Mouse (Mus musculus) left cerebral cortex, adult 18-20 months (tissue): Measurements from ENCODE around the gene Wfikkn2. TPM values are rescaled to one million over a fixed set of nuclear protein-coding genes. Genes with fewer than 3 reads are reported as not detected.

Experiments
- DNase-seq, 2 experiments: peaks; one replicate each; pipeline ENCODE4 v3.0.0; 2021 to 2022; ENCODE audit warnings: low spot score in 2 of 2, mixed read lengths in 1 of 2
- total RNA-seq, 2 experiments: library from RNA; stranded (reverse); gene quantifications; 2 replicates each; pipeline ENCODE4 v1.2.3; 2021

The Wfikkn2 gene
- total RNA-seq, 2 experiments from 2014 or later: 1.8 to 2.2 TPM

GRCm38 (mm10) chr11:94265134-94265785 is 19.5 kb upstream of the Wfikkn2 start:
- peak; percentile 46 to 62 for DNase-seq

DNA sequence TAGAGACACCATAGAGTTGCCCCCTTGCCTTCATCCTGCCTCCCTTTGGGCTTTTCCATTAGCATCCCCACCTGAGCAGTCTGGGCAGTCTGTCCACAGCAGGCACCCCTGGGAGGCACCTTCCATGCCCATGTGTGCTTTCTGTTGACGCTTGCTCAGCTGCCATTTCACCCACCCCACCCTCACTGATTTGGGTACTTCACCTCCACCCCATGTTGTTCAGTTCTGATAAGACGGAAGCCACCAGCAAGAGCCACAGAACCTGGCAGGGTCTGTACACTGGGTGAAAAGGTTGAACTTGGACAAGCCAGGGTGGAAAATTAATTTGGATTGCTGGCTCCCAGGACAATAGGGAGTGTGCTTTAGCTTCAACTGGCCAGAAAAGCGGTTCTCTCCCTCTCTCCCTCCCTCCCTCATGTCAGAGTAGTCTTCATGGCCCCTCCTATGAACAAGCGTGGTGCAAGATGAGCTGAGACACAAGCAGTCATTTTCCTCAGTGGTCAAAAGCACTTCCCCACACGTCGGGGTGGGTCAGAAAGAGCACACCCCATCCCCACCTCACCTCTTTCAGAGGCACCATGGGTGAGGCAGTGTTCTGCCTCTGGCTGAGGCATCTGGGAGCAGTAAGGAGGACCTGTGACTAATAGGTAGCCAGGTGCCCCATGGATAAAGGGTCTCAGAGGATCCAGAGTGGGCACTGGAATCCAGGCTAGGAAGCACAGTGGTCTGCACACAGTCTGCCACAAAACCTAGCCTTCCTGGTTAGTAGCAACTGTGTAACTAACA is 16.0 kb upstream of the Wfikkn2 start:
- no peak for DNase-seq

- DNase-seq: no peak
Observed at GRCm38 (mm10) chr11:94259814-94260213, 14.0 kb upstream of the Wfikkn2 start.

DNA sequence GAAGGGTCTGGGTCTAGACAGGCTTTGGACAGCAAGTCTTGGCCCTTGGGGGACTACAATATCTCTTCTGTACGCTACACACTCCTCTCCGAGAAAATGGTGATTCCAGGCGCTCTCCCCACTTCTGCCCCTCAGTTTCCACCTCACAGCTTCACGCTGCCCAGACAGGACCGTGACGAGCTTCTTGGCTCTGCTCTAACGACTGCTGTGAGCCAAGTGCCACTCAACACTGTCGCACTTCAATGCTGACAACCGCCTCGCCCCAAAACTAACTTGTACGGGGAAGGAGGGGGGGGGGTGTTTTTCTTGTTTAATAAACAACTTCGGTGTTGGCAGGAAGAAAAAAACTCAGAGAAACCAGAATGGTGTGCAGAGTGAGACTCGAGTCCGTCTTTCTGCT is 12.2 kb upstream of the Wfikkn2 start:
- DNase-seq: no peak

GRCm38 (mm10) chr11:94255733-94256132 is 9.9 kb upstream of the Wfikkn2 start:
- no peak for DNase-seq

DNA sequence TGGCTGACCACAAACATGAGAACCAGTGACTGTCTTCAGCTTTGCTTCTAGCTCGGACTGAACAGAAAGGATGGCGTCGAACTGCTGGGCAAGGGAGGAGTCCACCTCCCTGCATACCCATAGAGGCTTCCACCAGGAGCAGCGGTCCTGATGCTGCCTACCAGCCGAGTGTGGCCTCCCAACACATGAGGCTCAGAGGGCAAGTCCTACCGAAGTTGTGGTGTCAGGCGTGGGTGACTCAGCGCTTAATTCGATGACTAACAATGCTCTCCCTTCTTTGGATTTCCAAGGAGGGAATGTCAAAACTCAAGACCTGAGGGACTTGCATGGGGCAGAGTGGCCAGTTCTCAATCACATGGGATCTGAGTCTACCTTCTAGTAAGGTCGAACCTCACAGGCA is 7.9 kb upstream of the Wfikkn2 start:
- no peak for DNase-seq

DNA sequence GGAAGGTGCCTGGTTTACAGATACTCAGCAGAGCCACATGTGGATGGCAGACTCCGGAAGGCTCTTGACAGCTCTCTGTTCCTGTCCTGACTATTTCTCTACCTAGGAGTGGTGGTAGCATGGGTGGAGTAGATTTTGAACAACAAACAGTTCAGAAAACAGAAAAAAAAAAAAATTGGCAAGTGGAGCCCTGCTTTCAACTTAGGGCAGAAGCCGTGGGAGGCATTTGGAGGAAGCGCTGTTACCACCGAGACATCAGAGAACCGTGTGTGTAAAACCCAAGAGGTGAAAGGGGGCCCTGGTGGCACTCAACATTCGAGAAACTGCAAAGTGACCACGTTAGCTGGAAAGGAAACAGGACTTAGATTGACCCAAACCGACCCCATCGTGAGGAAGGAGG is 7.4 kb upstream of the Wfikkn2 start:
- no peak for DNase-seq

DNA sequence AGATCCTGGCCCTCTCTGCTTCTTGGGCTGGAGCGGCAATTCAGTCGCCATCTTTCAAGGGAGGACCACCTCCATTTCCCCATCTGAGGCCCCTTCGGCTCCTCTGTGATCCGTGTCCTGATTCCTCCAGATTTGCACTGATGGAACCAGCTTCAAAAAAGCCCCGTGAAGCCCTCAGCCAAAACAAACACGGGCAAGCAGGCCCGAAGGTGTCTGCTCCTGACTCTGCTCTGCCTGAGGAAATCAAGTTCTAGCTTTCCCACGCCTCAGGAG is 920 bp upstream of the Wfikkn2 start:
- DNase-seq: no peak

DNA sequence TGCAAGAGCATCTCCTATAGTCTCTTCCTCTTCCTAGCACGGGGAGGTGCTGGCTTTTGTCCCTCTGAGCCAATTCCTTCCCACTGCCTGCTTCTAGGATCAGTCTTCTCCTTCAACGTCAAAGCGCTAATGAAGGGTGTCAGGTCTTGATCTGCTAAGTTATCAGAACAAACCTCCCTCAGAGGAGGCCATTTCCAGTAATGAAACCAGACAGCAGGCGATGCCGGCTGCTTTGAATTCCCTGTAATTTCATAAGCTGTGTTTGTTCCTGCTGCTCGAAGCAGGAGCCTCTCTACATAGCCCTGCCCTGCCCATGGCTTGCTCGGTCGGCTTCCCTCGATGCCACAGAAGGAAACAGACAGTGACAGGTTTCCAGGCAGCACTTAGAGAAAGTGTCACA is 1.4 kb downstream of the Wfikkn2 start:
- no peak for DNase-seq

GRCm38 (mm10) chr11:94243422-94244180 is 2.2 kb downstream of the Wfikkn2 start:
- DNase-seq: no peak

DNA sequence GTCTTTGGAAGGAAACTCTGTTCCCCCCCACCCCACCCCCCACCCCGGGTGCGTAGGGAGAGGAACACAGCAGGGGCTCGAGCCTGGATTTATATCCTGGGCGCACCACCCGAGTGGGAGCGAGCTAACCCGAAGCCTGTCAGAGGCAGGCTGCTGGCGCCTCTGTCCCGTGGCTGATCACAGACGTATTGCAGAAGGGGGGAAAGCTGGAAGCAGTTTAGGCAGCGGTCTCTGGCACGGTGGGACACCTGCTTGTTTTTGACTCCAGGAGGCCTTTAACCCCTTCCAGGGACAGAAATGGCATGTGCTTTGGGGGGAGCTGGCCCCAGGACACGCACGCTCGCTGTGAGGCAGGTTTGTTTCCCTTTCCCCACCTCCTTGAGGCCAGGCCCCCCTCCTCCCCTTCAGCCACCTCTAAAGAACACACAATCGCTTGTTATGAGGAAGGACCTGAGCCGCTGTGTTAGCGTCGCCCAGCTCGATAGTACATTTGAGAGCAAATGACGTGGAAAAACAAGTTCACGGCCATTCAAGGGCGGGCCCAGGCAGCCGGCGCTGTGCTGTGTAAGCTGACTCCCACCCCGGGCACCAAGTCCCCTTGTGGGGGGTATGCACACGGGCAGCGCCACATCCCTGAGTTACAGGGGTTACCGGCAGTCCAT is 2.9 kb downstream of the Wfikkn2 start:
- no peak for DNase-seq

DNA sequence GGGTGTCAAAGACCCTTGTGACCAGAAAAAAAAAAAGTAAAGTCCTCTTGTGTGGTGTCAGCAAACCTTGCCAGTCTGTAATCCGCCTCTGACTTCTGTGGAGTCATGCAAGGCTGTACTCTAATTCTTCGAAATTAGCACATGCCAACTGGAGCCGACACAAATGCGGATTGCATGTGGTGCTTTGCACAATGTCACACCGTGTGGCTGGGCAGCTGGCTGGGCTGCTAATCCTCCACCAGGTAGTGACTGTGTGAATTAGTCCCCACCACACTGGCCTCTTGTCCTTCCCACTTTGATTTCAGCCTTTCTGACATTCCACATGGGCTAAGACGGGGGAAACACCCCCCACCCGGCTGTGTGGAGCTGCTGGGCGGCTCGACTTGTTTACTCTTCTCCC is 6.1 kb downstream of the Wfikkn2 start:
- DNase-seq: no peak

DNA sequence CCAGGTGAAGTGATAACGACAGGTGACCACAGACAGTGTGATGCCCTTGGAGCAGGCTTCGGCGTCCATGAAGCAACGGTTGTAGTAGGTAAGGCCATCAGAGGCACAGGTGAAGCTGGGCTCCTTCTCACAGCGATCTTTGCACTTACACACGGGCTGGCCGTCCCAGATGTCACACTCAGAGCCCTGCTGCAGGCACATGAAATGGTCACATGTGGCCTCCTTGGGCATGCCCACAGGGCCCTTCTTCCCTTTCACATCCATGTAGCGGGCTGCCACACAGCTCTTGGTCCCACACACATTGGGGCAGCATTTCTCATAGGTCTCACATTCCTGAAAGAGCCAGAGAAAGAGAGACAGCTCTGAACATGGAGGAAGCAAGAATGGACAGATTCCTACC is 7.0 kb downstream of the Wfikkn2 start:
- DNase-seq: no peak

- DNase-seq: peak; percentile 62 to 71
Observed at GRCm38 (mm10) chr11:94236074-94236473, 9.7 kb downstream of the Wfikkn2 start.

GRCm38 (mm10) chr11:94234857-94235256 is 10.9 kb downstream of the Wfikkn2 start:
- DNase-seq: no peak

DNA sequence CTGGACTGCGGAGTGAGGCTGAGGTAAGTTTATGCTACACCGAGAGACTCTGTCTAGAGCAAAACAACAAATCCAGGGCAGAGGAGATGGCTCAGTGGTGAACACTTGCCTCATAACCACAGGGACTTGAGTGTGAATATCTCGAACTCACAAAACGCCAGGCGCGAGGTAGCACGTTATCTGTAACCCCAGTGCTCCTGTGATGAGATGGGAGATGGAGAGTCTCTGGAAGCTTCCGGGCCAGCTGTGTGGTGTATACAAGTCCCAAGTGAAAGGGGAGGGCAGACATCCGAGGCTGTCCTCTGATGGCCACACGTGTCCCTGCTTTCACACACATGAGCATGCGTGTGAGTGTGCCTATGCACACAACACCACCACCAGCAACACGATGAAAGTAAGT is 11.4 kb downstream of the Wfikkn2 start:
- DNase-seq: no peak

DNA sequence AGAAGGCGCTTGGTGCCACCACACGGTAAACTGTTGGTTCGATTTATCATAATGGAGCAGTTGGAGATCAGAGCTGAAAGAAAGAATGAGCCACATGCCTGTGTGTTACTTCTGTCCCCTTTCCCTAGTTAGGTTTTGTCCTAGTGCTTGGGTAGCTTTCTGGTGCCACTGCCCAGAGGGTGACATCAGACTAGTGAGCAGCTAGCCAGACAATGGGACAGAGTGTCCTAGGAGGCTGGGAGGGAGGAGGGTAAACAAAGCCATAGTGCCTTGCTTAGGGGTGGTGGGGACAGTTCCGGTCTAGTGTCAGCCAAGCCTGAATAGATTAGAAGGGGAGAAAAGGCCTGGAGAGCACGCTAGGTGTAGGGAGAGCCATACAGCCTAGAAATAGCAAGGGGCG is 12.4 kb downstream of the Wfikkn2 start:
- peak in 1 of 2 experiments; percentile 31 for DNase-seq

- peak; percentile 28 to 52 for DNase-seq
Observed at GRCm38 (mm10) chr11:94231821-94232552, 13.8 kb downstream of the Wfikkn2 start.

- no peak for DNase-seq
Observed at GRCm38 (mm10) chr11:94230244-94230643, 15.6 kb downstream of the Wfikkn2 start.

DNA sequence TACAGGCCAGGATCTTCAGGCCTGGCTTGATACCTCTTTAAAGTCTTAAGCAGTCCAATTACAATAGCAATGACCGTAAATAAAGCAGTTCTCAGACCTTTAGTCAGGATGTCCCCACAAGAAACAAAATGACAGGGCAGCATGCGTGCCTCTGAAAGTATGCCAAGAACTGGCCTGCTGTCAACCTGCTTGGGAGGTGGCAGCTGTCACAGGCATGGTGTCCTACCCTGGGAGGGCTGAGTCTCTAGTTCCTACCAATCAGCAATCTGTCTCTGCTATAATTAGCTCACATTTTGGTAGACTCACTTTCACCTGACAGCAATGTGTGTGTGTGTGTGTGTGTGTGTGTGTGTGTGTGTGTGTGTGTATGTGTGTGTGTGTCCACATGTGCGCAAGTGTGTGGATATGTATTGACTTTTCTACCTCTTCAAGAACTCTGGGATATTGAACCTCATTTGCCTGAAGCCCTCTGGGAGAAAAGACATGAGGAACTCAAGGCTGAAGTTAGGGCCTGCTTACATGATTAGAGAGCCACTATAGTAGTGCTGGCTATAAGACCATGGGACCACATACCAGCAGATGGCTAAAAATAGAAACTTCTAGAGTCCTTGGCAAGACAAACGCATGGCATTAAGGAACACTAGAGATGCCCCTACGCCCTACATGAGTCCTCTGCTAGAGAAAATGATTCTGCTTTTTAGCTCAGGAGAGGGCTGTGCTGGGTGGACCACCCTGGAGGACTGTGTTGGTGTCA is 16.4 kb downstream of the Wfikkn2 start:
- DNase-seq: no peak
